Mouse (Mus musculus): Measurements from ENCODE around the gene Txn2. TPM values are rescaled to one million over a fixed set of nuclear protein-coding genes. Genes with fewer than 3 reads are reported as not detected.
A peak's percentile ranks its signal among the peaks of the same experiment; 100 is the strongest.

Gene Txn2
- total and polyA plus RNA-seq, 2 experiments from 2014 or later, result 39.9 to 182 TPM

DNA sequence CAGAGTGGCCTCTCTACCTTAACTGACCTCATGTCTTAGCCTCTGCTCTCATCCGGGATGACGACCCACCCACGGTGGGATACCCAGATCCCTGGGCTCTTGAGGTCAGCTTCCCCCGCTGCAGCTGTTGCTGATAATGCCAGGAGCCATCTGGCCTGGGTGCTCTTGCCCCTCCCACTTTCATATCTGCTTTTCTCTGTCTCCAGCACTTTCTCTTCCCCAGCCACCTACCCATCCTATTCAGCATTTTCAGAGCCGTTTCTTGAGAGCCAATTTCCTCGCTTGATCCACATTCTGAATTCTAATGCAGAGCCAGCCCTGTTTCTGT lies 2.8 kb upstream of the Txn2 start:
- peaks cover 10% of the 10 kb centered on the region for H3K36me3 ChIP-seq (ENCODE audit: insufficient read depth, low read length)
- H3K9me3 ChIP-seq (ENCODE audit: low read length), result no peaks in the 10 kb centered on the region
- DNase-seq (ENCODE audit: low spot score), result no peak
- H3K4me1 ChIP-seq (ENCODE audit: insufficient read depth, low read length), result peaks cover 17% of the 10 kb centered on the region
- TF ChIP-seq CTCF (IDR thresholded peaks at IDR 0.05), result no peak
- H3K4me2 ChIP-seq (ENCODE audit: low read depth, low read length, poor library complexity, severe bottlenecking), result no peak overlapping the region
- H3K9ac ChIP-seq (replicated peaks; ENCODE audit: low read length, poor library complexity, severe bottlenecking), result no peak overlapping the region
- H3K4me3 ChIP-seq (ENCODE audit: low read depth, low read length), result no peak overlapping the region
- no peak overlapping the region for H3K27ac ChIP-seq (ENCODE audit: low read depth, low read length)
- ATAC-seq (ENCODE audit: low FRiP score), result no peak
- H3K27me3 ChIP-seq (ENCODE audit: insufficient read depth, low read length), result no peaks in the 10 kb centered on the region
- WGBS, result 73% methylated on average over 6 of the region's 6 CpGs

DNA sequence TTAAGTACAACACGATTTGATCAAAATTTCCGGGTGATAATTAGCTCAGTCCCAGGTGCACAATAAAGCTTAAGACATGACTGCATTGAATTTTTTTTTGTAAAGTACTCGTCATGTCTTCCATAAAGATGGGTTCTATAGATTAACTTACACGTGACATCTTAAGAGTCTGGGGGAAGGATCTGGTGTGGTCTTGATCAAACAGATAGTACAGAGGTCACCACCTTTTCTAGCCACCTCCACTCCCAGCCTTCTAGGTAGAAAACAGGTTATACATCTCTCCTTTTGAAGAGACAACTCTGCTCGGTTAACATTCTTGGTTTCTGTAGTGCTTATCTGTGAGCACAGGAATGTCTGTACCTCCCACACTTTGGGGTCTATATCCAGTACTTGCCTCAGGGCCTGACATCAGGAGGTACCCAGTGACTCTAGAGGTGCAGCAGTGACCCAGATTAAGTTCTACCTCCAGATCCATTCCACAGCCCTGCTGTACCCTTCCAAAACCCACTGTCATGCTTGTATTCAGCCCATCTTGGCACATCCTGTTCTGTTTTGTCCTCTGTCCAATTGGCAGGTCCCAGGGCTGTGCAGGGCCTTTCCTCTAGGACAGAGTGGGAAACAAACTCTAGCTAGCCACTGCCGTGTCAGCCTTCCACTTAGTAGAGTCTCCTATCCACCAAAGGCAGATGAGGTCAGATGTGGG lies 2.3 kb upstream of the Txn2 start:
- H3K36me3 ChIP-seq (ENCODE audit: insufficient read depth, low read length), result peaks cover 12% of the 10 kb centered on the region
- TF ChIP-seq CTCF (IDR thresholded peaks at IDR 0.05), result no peak
- no peak overlapping the region for H3K4me2 ChIP-seq (ENCODE audit: low read depth, low read length, poor library complexity, severe bottlenecking)
- 90% methylated on average over 6 of the region's 6 CpGs for WGBS
- ATAC-seq (ENCODE audit: low FRiP score) (no peak), DNase-seq (ENCODE audit: low spot score) (no peak)
- no peak overlapping the region for H3K27ac ChIP-seq (ENCODE audit: low read depth, low read length)
- no peaks in the 10 kb centered on the region for H3K27me3 ChIP-seq (ENCODE audit: insufficient read depth, low read length)
- H3K9me3 ChIP-seq (ENCODE audit: low read length), result no peaks in the 10 kb centered on the region
- H3K9ac ChIP-seq (replicated peaks; ENCODE audit: low read length, poor library complexity, severe bottlenecking), result no peak overlapping the region
- H3K4me1 ChIP-seq (ENCODE audit: insufficient read depth, low read length), result peaks cover 17% of the 10 kb centered on the region
- H3K4me3 ChIP-seq (ENCODE audit: low read depth, low read length), result no peak overlapping the region

DNA sequence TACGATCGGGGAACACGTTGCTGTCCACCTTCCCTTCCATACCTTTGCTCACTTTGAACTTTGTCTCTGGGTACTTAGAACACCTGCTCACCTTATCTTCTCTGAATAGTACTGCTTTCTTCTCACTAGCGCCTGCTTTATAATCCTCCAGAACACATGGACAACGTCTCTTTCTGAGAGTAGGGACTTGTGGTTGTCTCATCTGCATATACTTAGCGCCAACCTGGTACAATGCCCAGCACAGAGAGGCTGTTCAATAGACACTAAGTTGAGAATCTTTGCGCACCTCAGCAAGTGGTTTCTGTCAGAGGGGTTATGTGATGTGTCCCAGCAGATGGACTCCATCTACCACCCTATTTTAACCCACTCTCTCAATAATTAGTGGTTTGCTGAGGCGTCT lies 998 bp upstream of the Txn2 start:
- WGBS, result 55% methylated on average over 8 of the region's 8 CpGs

DNA sequence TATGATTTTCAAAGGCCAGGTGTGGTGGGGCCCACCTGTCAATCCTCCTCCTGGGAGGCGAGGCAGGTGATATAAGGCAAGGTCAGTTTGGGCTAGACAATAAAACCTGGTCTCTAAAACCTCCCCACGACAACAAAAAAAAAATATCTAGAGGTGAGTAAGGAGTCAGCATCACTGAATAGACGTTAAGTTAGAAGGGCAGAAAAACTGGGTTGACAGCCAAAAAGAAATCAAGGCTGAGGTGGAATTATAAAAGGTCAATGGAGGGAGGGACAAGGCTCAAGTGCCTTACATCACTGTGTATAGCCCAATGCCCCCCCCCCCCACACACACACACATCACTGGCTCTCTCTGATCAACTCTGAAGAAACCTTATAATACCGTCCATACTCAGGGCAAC lies 715 bp downstream of the Txn2 start:
- 29% methylated on average over 4 of the region's 4 CpGs for WGBS
- Histone ChIP-seq H3K4me1 (ENCODE audit: insufficient read depth, low read length) (peaks cover 11% of the 10 kb centered on the region), H3K4me3 (ENCODE audit: low read depth, low read length) (peak overlapping the region; percentile 53), H3K36me3 (ENCODE audit: insufficient read depth, low read length) (peaks cover 29% of the 10 kb centered on the region), H3K27me3 (ENCODE audit: insufficient read depth, low read length) (no peaks in the 10 kb centered on the region), H3K27ac (ENCODE audit: low read depth, low read length) (peak overlapping the region; percentile 96), H3K9ac (replicated peaks; ENCODE audit: low read length, poor library complexity, severe bottlenecking) (peak overlapping the region; percentile 75), H3K9me3 (ENCODE audit: low read length) (no peaks in the 10 kb centered on the region), H3K4me2 (ENCODE audit: low read depth, low read length, poor library complexity, severe bottlenecking) (peak overlapping the region; percentile 81)
- no peak for DNase-seq (ENCODE audit: low spot score)
- no peak for TF ChIP-seq CTCF (IDR thresholded peaks at IDR 0.05)
- 0 out of 2 replicates have a peak, but pooled peaks have one; percentile 1 for ATAC-seq (ENCODE audit: low FRiP score)

More for the DNA sequence above, 998 bp upstream of the Txn2 start:
- H3K4me3 ChIP-seq (ENCODE audit: low read depth, low read length), result peak overlapping the region; percentile 53
- DNase-seq (ENCODE audit: low spot score) (no peak), ATAC-seq (ENCODE audit: low FRiP score) (no peak)
- no peak overlapping the region for H3K27ac ChIP-seq (ENCODE audit: low read depth, low read length)
- H3K9me3 ChIP-seq (ENCODE audit: low read length), result no peaks in the 10 kb centered on the region
- no peaks in the 10 kb centered on the region for H3K27me3 ChIP-seq (ENCODE audit: insufficient read depth, low read length)
- H3K9ac ChIP-seq (replicated peaks; ENCODE audit: low read length, poor library complexity, severe bottlenecking), result no peak overlapping the region
- TF ChIP-seq CTCF (IDR thresholded peaks at IDR 0.05), result no peak
- peaks cover 17% of the 10 kb centered on the region for H3K4me1 ChIP-seq (ENCODE audit: insufficient read depth, low read length)
- peaks cover 14% of the 10 kb centered on the region for H3K36me3 ChIP-seq (ENCODE audit: insufficient read depth, low read length)
- H3K4me2 ChIP-seq (ENCODE audit: low read depth, low read length, poor library complexity, severe bottlenecking), result peak overlapping the region; percentile 81

DNA sequence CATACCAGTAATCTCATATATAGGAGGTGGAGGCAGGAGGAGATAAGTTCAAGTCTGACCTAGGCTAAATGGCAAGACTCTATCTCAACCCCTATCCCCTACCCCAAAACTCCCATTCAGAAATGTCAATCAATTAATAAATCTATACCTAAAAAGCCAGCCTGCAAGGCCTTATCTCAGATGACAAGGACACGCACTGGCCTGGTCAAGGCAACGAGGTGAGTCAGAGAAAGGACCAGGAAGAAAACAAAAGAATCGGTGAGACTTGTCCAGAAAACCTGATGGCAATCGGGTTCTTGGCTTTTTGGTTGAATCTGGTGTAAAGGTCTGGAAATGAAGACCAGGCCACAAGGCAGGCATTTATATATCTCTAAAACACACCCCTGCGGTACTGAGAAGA lies 1.9 kb downstream of the Txn2 start:
- H3K4me2 ChIP-seq (ENCODE audit: low read depth, low read length, poor library complexity, severe bottlenecking), result no peak overlapping the region
- ATAC-seq (ENCODE audit: low FRiP score) (no peak), DNase-seq (ENCODE audit: low spot score) (no peak)
- WGBS, result 94% methylated on average over 5 of the region's 5 CpGs
- no peak overlapping the region for H3K27ac ChIP-seq (ENCODE audit: low read depth, low read length)
- no peak overlapping the region for H3K4me3 ChIP-seq (ENCODE audit: low read depth, low read length)
- H3K4me1 ChIP-seq (ENCODE audit: insufficient read depth, low read length), result peaks cover 11% of the 10 kb centered on the region
- no peak overlapping the region for H3K9ac ChIP-seq (replicated peaks; ENCODE audit: low read length, poor library complexity, severe bottlenecking)
- peaks cover 39% of the 10 kb centered on the region for H3K36me3 ChIP-seq (ENCODE audit: insufficient read depth, low read length)
- H3K9me3 ChIP-seq (ENCODE audit: low read length), result no peaks in the 10 kb centered on the region
- no peaks in the 10 kb centered on the region for H3K27me3 ChIP-seq (ENCODE audit: insufficient read depth, low read length)
- no peak for TF ChIP-seq CTCF (IDR thresholded peaks at IDR 0.05)

DNA sequence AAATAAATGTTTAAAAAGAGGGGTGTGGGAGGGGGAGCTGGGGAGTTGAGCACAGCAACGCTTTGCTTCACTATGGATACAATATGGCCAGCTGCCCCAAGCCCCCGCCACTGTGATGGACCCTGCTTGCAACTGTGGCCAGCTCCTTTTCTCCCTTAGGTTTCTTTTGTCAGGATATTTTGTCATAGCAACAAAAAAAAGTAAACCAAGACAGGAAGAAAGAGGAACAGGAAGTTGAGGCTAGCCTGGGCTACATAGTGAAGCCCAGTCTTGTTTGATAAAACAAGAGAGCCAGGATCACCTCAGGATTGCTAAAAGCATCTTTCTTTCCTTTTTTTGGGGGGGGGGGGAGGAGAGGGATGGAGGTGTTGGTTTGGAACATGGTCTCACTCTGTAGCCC lies 3.6 kb downstream of the Txn2 start:
- peaks cover 45% of the 10 kb centered on the region for H3K36me3 ChIP-seq (ENCODE audit: insufficient read depth, low read length)
- no peak for ATAC-seq (ENCODE audit: low FRiP score)
- TF ChIP-seq CTCF (IDR thresholded peaks at IDR 0.05), result no peak

More for the DNA sequence above, 3.6 kb downstream of the Txn2 start:
- Histone ChIP-seq H3K27me3 (ENCODE audit: insufficient read depth, low read length) (no peaks in the 10 kb centered on the region), H3K4me1 (ENCODE audit: insufficient read depth, low read length) (peaks cover 11% of the 10 kb centered on the region), H3K9me3 (ENCODE audit: low read length) (no peaks in the 10 kb centered on the region), H3K4me2 (ENCODE audit: low read depth, low read length, poor library complexity, severe bottlenecking) (no peak overlapping the region), H3K4me3 (ENCODE audit: low read depth, low read length) (no peak overlapping the region), H3K27ac (ENCODE audit: low read depth, low read length) (no peak overlapping the region), H3K9ac (replicated peaks; ENCODE audit: low read length, poor library complexity, severe bottlenecking) (no peak overlapping the region)
- 93% methylated on average over 2 of the region's 2 CpGs for WGBS
- no peak for DNase-seq (ENCODE audit: low spot score)
